Mouse (Mus musculus) frontal cortex, postnatal 14 days (tissue): Measurements from ENCODE around the gene Tmem29.
"Not testable (repeated sequence)": the region's sequence is repeated elsewhere in the genome, so short reads cannot be mapped to it uniquely, and the experiment has no call there.

ENCODE experiments used
- DNase-seq, 2 experiments: peaks; one replicate each; pipeline ENCODE4 v3.0.0; 2022; ENCODE audit warnings: low spot score in 2 of 2

Tmem29 gene

GRCm38 (mm10) chrX:150458766-150459350 lies at the start of gene Tmem29:
Tmem29 (minus strand) TSS chrX:150459154.
- DNase-seq: peak; percentile 79 to 87

- DNase-seq: no peak
These were observed 49.7 kb upstream of the Tmem29 start for GRCm38 (mm10) chrX:150508696-150509095.

GRCm38 (mm10) chrX:150487811-150488210 lies 28.9 kb upstream of the Tmem29 start:
- DNase-seq: not testable (repeated sequence)

GRCm38 (mm10) chrX:150486314-150487030 lies 27.5 kb upstream of the Tmem29 start:
- DNase-seq: not testable (repeated sequence)

- peak; percentile 81 to 84 for DNase-seq
These were observed 19.2 kb upstream of the Tmem29 start for GRCm38 (mm10) chrX:150477854-150478780.

GRCm38 (mm10) chrX:150471416-150471815 lies 12.5 kb upstream of the Tmem29 start:
- no peak for DNase-seq

GRCm38 (mm10) chrX:150468266-150468665 lies 9.3 kb upstream of the Tmem29 start:
- no peak for DNase-seq

GRCm38 (mm10) chrX:150466817-150467216 lies 7.9 kb upstream of the Tmem29 start:
- not testable (repeated sequence) for DNase-seq

- DNase-seq: no peak
These were observed 1.2 kb upstream of the Tmem29 start for GRCm38 (mm10) chrX:150460143-150460542.

GRCm38 (mm10) chrX:150459411-150459927 lies 515 bp upstream of the Tmem29 start:
- DNase-seq: no peak

- DNase-seq: no peak
These were observed 818 bp downstream of the Tmem29 start for GRCm38 (mm10) chrX:150458136-150458535.

- peak; percentile 62 to 75 for DNase-seq
These were observed 18.2 kb downstream of the Tmem29 start for GRCm38 (mm10) chrX:150440505-150441338.

GRCm38 (mm10) chrX:150436373-150436772 lies 22.6 kb downstream of the Tmem29 start:
- DNase-seq: no peak

- DNase-seq: no peak
These were observed 23.6 kb downstream of the Tmem29 start for GRCm38 (mm10) chrX:150435367-150435766.

GRCm38 (mm10) chrX:150413505-150413904 lies 45.4 kb downstream of the Tmem29 start:
- DNase-seq: no peak
